Mouse (Mus musculus) forebrain, embryonic 11.5 days (tissue): ENCODE data around the gene Nutf2. TPM values are rescaled to one million over a fixed set of nuclear protein-coding genes. Genes with fewer than 3 reads are reported as not detected.

Experiments used
- ATAC-seq: fragments of 200-750 bp; cut with Nextera tagmentation; replicated peaks from 2 replicates; pipeline ENCODE4 v1.8.0; 2017; ENCODE audit warnings: moderate TSS enrichment; ENCODE audit not compliant: low FRiP score
- DNase-seq: peaks from one replicate; pipeline ENCODE4 v3.0.0-alpha.2; 2017; ENCODE audit warnings: low spot score
- H3K27ac ChIP-seq: fragments of 300-500 bp; sonication (generic); 2 replicates; pipeline ENCODE4 v1.5.1; 2014; ENCODE audit warnings: low read depth, low read length
- H3K27me3 ChIP-seq: fragments of 300-500 bp; sonication (generic); 2 replicates; pipeline ENCODE4 v1.6.1; 2014; ENCODE audit warnings: mild to moderate bottlenecking, low read length, mixed read lengths; ENCODE audit not compliant: control insufficient read depth, insufficient read depth
- H3K36me3 ChIP-seq: fragments of 300-500 bp; sonication (generic); 2 replicates; pipeline ENCODE4 v1.6.1; 2014; ENCODE audit warnings: mild to moderate bottlenecking, low read length, moderate library complexity, mixed read lengths; ENCODE audit not compliant: control insufficient read depth, insufficient read depth
- H3K4me1 ChIP-seq: fragments of 300-500 bp; sonication (generic); replicated peaks from 2 replicates; pipeline ENCODE4 v1.6.1; 2014; ENCODE audit warnings: low read length, mixed read lengths; ENCODE audit not compliant: control insufficient read depth, insufficient read depth
- H3K4me2 ChIP-seq: fragments of 300-500 bp; sonication (generic); 2 replicates; pipeline ENCODE4 v1.6.1; 2014; ENCODE audit warnings: low read depth, mild to moderate bottlenecking, low read length, moderate library complexity, mixed read lengths; ENCODE audit not compliant: severe bottlenecking
- H3K4me3 ChIP-seq: fragments of 300-500 bp; sonication (generic); 2 replicates; pipeline ENCODE4 v1.5.1; 2014; ENCODE audit warnings: low read depth, low read length
- H3K9ac ChIP-seq: fragments of 300-500 bp; sonication (generic); 2 replicates; pipeline ENCODE4 v1.6.1; 2014; ENCODE audit warnings: low read length
- H3K9me3 ChIP-seq: fragments of 300-500 bp; sonication (generic); 2 replicates; pipeline ENCODE4 v1.6.1; 2016; ENCODE audit warnings: low read length, mixed read lengths; ENCODE audit not compliant: control insufficient read depth
- WGBS: fragments of 180-500 bp; shearing (Covaris S2); extraction: QIAGEN DNeasy Blood & Tissue Kit; methylation state at CpG from one replicate; pipeline ENCODE4 v1.1.7; 2014; 5-methylcytosine and 5-hydroxymethylcytosine counted together
- polyA plus RNA-seq: library from polyadenylated mRNA; unstranded; fragments of >200 nt; fragmentation: Nextera tagmentation; extraction: Ambion mirVana; gene quantifications from 2 replicates; pipeline ENCODE4 v1.2.1, GENCODE M21; 2014

Gene Nutf2
- polyA plus RNA-seq, 1 experiment from 2014 or later = 355 TPM

- Histone ChIP-seq H3K4me3 (no peak overlapping the region), H3K4me1 (peaks cover 28% of the 10 kb centered on the region)
- WGBS = 85% methylated on average over 5 of the region's 5 CpGs
These were observed 1.9 kb upstream of the Nutf2 start for GRCm38 (mm10) chr8:105858495-105858894.

GRCm38 (mm10) chr8:105859314-105859713, 1.1 kb upstream of the Nutf2 start:
- Histone ChIP-seq H3K36me3 (no peaks in the 10 kb centered on the region), H3K27ac (peak overlapping the region; percentile 78; the same call in 1 of the 2 replicates), H3K4me2 (peak overlapping the region; percentile 88; the same call in 1 of the 2 replicates), H3K9ac (peak overlapping the region; percentile 58), H3K4me3 (no peak overlapping the region), H3K4me1 (peaks cover 28% of the 10 kb centered on the region), H3K27me3 (no peaks in the 10 kb centered on the region), H3K9me3 (no peaks in the 10 kb centered on the region)
- DNase-seq = no peak
- ATAC-seq = no peak
- WGBS = 88% methylated on average over 5 of the region's 5 CpGs

More at GRCm38 (mm10) chr8:105858495-105858894, 1.9 kb upstream of the Nutf2 start:
- ATAC-seq (no peak), DNase-seq (no peak)
- Histone ChIP-seq H3K4me2 (no peak overlapping the region), H3K27ac (no peak overlapping the region), H3K27me3 (no peaks in the 10 kb centered on the region), H3K36me3 (no peaks in the 10 kb centered on the region), H3K9me3 (no peaks in the 10 kb centered on the region), H3K9ac (no peak overlapping the region)

GRCm38 (mm10) chr8:105861951-105862350, 1.6 kb downstream of the Nutf2 start:
- peak overlapping the region; percentile 99 for H3K4me3 ChIP-seq
- H3K9ac ChIP-seq = peak overlapping the region; percentile 97; the same call in 1 of the 2 replicates
- H3K27ac ChIP-seq = 0 out of 2 replicates have a peak overlapping the region, but pooled peaks have one; percentile 10
- H3K27me3 ChIP-seq = no peaks in the 10 kb centered on the region
- peaks cover 17% of the 10 kb centered on the region for H3K4me1 ChIP-seq
- H3K4me2 ChIP-seq = peak overlapping the region; percentile 88
- no peaks in the 10 kb centered on the region for H3K9me3 ChIP-seq
- ATAC-seq = no peak
- WGBS = 0% methylated on average over 1 of the region's 1 CpGs
- no peak for DNase-seq
- H3K36me3 ChIP-seq = peaks cover 5% of the 10 kb centered on the region; the same call in 1 of the 2 replicates

- no peak overlapping the region for H3K27ac ChIP-seq
- H3K36me3 ChIP-seq = peaks cover 11% of the 10 kb centered on the region
- H3K4me1 ChIP-seq = peaks cover 10% of the 10 kb centered on the region
- H3K9me3 ChIP-seq = no peaks in the 10 kb centered on the region
- H3K4me3 ChIP-seq = no peak overlapping the region
- no peaks in the 10 kb centered on the region for H3K27me3 ChIP-seq
- WGBS = 92% methylated on average over 6 of the region's 6 CpGs
- ATAC-seq = no peak
- H3K4me2 ChIP-seq = no peak overlapping the region
- no peak for DNase-seq
- H3K9ac ChIP-seq = no peak overlapping the region
These were observed 6.1 kb downstream of the Nutf2 start for GRCm38 (mm10) chr8:105866364-105867029.

- peaks cover 20% of the 10 kb centered on the region; the same call in 1 of the 2 replicates for H3K36me3 ChIP-seq
- H3K9ac ChIP-seq = no peak overlapping the region
- no peak overlapping the region for H3K27ac ChIP-seq
- WGBS = 93% methylated on average over 6 of the region's 6 CpGs
- H3K4me2 ChIP-seq = no peak overlapping the region
- H3K27me3 ChIP-seq = no peaks in the 10 kb centered on the region
- no peak for ATAC-seq
- no peaks in the 10 kb centered on the region for H3K4me1 ChIP-seq
- no peak for DNase-seq
- H3K9me3 ChIP-seq = no peaks in the 10 kb centered on the region
- H3K4me3 ChIP-seq = no peak overlapping the region
These were observed 13.9 kb downstream of the Nutf2 start for GRCm38 (mm10) chr8:105874301-105874700.

- peak; percentile 90 for ATAC-seq
These were observed 20.6 kb downstream of the Nutf2 start, which contains the start of gene Edc4 for GRCm38 (mm10) chr8:105880754-105881520. Edc4 (plus strand) TSS chr8:105880881.

GRCm38 (mm10) chr8:105889756-105890465, 29.5 kb downstream of the Nutf2 start:
- H3K9ac ChIP-seq = no peak overlapping the region
- H3K4me1 ChIP-seq = peaks cover 5% of the 10 kb centered on the region; the same call in 1 of the 2 replicates
- H3K27ac ChIP-seq = no peak overlapping the region
- DNase-seq (no peak), ATAC-seq (no peak)
- H3K36me3 ChIP-seq = peaks cover 29% of the 10 kb centered on the region
- H3K4me2 ChIP-seq = no peak overlapping the region
- WGBS = 93% methylated on average over 12 of the region's 12 CpGs
- no peak overlapping the region for H3K4me3 ChIP-seq
- H3K27me3 ChIP-seq = no peaks in the 10 kb centered on the region
- no peaks in the 10 kb centered on the region for H3K9me3 ChIP-seq

More at GRCm38 (mm10) chr8:105880754-105881520, 20.6 kb downstream of the Nutf2 start, which contains the start of gene Edc4:
- H3K9ac ChIP-seq = peak within 1 kb of the TSS; percentile 91
- peak within 1 kb of the TSS; percentile 46; the same call in 1 of the 2 replicates for H3K27ac ChIP-seq
- peaks cover 9% of the 10 kb centered on the region for H3K4me1 ChIP-seq
- WGBS = 1% methylated on average over 45 of the region's 45 CpGs
- no peaks in the 10 kb centered on the region for H3K27me3 ChIP-seq
- H3K4me3 ChIP-seq = peak within 1 kb of the TSS; percentile 92
- H3K4me2 ChIP-seq = peak within 1 kb of the TSS; percentile 92
- DNase-seq = peak; percentile 91
- H3K36me3 ChIP-seq = peaks cover 19% of the 10 kb centered on the region; the same call in 1 of the 2 replicates
- H3K9me3 ChIP-seq = no peaks in the 10 kb centered on the region

- peaks cover 23% of the 10 kb centered on the region for H3K36me3 ChIP-seq
- no peak for ATAC-seq
- H3K4me2 ChIP-seq = no peak overlapping the region
- H3K27ac ChIP-seq = no peak overlapping the region
- WGBS = 91% methylated on average over 6 of the region's 6 CpGs
- no peak for DNase-seq
- no peak overlapping the region for H3K9ac ChIP-seq
- H3K4me1 ChIP-seq = peaks cover 5% of the 10 kb centered on the region; the same call in 1 of the 2 replicates
- no peaks in the 10 kb centered on the region for H3K9me3 ChIP-seq
- H3K4me3 ChIP-seq = no peak overlapping the region
- no peaks in the 10 kb centered on the region for H3K27me3 ChIP-seq
These were observed 30.5 kb downstream of the Nutf2 start for GRCm38 (mm10) chr8:105890870-105891269.
